Mouse (Mus musculus) forebrain, embryonic 12.5 days (tissue): ENCODE results near the gene Kcnip1. TPM values are rescaled to one million over a fixed set of nuclear protein-coding genes. Genes with fewer than 3 reads are reported as not detected.

Experiments
- ATAC-seq: fragments of 200-750 bp; cut with Nextera tagmentation; 2 replicates; pipeline ENCODE4 v1.8.0; 2017; ENCODE audit warnings: moderate TSS enrichment; ENCODE audit not compliant: low FRiP score
- H3K27ac ChIP-seq: fragments of 300-500 bp; sonication (generic); 2 replicates; pipeline ENCODE4 v1.5.1; 2016; ENCODE audit warnings: mild to moderate bottlenecking
- H3K27me3 ChIP-seq: fragments of 300-500 bp; sonication (generic); 2 replicates; pipeline ENCODE4 v1.6.1; 2016; ENCODE audit warnings: mild to moderate bottlenecking
- H3K36me3 ChIP-seq: fragments of 300-500 bp; sonication (generic); replicated peaks from 2 replicates; pipeline ENCODE4 v1.6.1; 2016; ENCODE audit warnings: mild to moderate bottlenecking
- H3K4me1 ChIP-seq: fragments of 300-500 bp; sonication (generic); 2 replicates; pipeline ENCODE4 v1.6.1; 2016
- H3K4me2 ChIP-seq: fragments of 300-500 bp; sonication (generic); 2 replicates; pipeline ENCODE4 v1.6.1; 2016; ENCODE audit warnings: mild to moderate bottlenecking, moderate library complexity
- H3K4me3 ChIP-seq: fragments of 300-500 bp; sonication (generic); replicated peaks from 2 replicates; pipeline ENCODE4 v1.5.1; 2016; ENCODE audit warnings: mild to moderate bottlenecking
- H3K9ac ChIP-seq: fragments of 300-500 bp; sonication (generic); 2 replicates; pipeline ENCODE4 v1.6.1; 2016; ENCODE audit warnings: mild to moderate bottlenecking
- H3K9me3 ChIP-seq: fragments of 300-500 bp; sonication (generic); 2 replicates; pipeline ENCODE4 v1.6.1; 2016
- WGBS: fragments of 180-500 bp; shearing (Covaris S2); methylation state at CpG from one replicate; pipeline ENCODE4 v1.1.7; 2016; 5-methylcytosine and 5-hydroxymethylcytosine counted together
- polyA plus RNA-seq: library from polyadenylated mRNA; unstranded; fragments of >200 nt; fragmentation: Nextera tagmentation; extraction: Ambion mirVana; gene quantifications from 2 replicates; pipeline ENCODE4 v1.2.1, GENCODE M21; 2016

Gene Kcnip1
- polyA plus RNA-seq, 1 experiment from 2014 or later: 16.3 TPM

GRCm38 (mm10) chr11:33910982-33911381 lies 82.0 kb downstream of the Kcnip1 start:
- 0 out of 2 replicates have a peak, but pooled peaks cover 5% of the 10 kb centered on the region for H3K27me3 ChIP-seq
- ATAC-seq: no peak
- H3K36me3 ChIP-seq: no peaks in the 10 kb centered on the region
- H3K27ac ChIP-seq: no peak overlapping the region
- H3K4me2 ChIP-seq: no peak overlapping the region
- 41% methylated on average over 7 of the region's 7 CpGs for WGBS
- no peak overlapping the region for H3K4me3 ChIP-seq
- peaks cover 12% of the 10 kb centered on the region for H3K4me1 ChIP-seq
- no peaks in the 10 kb centered on the region for H3K9me3 ChIP-seq
- H3K9ac ChIP-seq: no peak overlapping the region

- no peak overlapping the region for H3K4me2 ChIP-seq
Observed at GRCm38 (mm10) chr11:33908360-33909175, 84.4 kb downstream of the Kcnip1 start.

GRCm38 (mm10) chr11:33903494-33903893 lies 89.5 kb downstream of the Kcnip1 start:
- no peaks in the 10 kb centered on the region for H3K4me1 ChIP-seq
- no peak overlapping the region for H3K9ac ChIP-seq
- H3K9me3 ChIP-seq: no peaks in the 10 kb centered on the region
- ATAC-seq: no peak
- no peak overlapping the region for H3K4me2 ChIP-seq
- no peak overlapping the region for H3K4me3 ChIP-seq
- no peak overlapping the region for H3K27ac ChIP-seq
- no peaks in the 10 kb centered on the region for H3K36me3 ChIP-seq
- H3K27me3 ChIP-seq: no peaks in the 10 kb centered on the region
- 68% methylated on average over 6 of the region's 6 CpGs for WGBS

More at GRCm38 (mm10) chr11:33908360-33909175, 84.4 kb downstream of the Kcnip1 start:
- no peak for ATAC-seq
- no peak overlapping the region for H3K27ac ChIP-seq
- H3K9me3 ChIP-seq: no peaks in the 10 kb centered on the region
- H3K9ac ChIP-seq: no peak overlapping the region
- no peaks in the 10 kb centered on the region for H3K36me3 ChIP-seq
- H3K4me1 ChIP-seq: peaks cover 8% of the 10 kb centered on the region
- WGBS: 68% methylated on average over 4 of the region's 4 CpGs
- H3K4me3 ChIP-seq: no peak overlapping the region
- no peaks in the 10 kb centered on the region for H3K27me3 ChIP-seq

GRCm38 (mm10) chr11:33902377-33902776 lies 90.6 kb downstream of the Kcnip1 start:
- Histone ChIP-seq H3K4me1 (no peaks in the 10 kb centered on the region), H3K27me3 (no peaks in the 10 kb centered on the region), H3K9me3 (no peaks in the 10 kb centered on the region), H3K9ac (no peak overlapping the region), H3K27ac (no peak overlapping the region), H3K4me2 (no peak overlapping the region), H3K4me3 (no peak overlapping the region), H3K36me3 (no peaks in the 10 kb centered on the region)
- WGBS: 90% methylated on average over 10 of the region's 10 CpGs
- no peak for ATAC-seq

GRCm38 (mm10) chr11:33901783-33902182 lies 91.2 kb downstream of the Kcnip1 start:
- Histone ChIP-seq H3K4me1 (no peaks in the 10 kb centered on the region), H3K9ac (no peak overlapping the region), H3K27me3 (no peaks in the 10 kb centered on the region), H3K36me3 (no peaks in the 10 kb centered on the region), H3K4me3 (no peak overlapping the region), H3K9me3 (no peaks in the 10 kb centered on the region), H3K27ac (no peak overlapping the region), H3K4me2 (no peak overlapping the region)
- no peak for ATAC-seq
- 76% methylated on average over 2 of the region's 2 CpGs for WGBS

GRCm38 (mm10) chr11:33891084-33891483 lies 101.9 kb downstream of the Kcnip1 start:
- no peak for ATAC-seq
- WGBS: 86% methylated on average over 4 of the region's 4 CpGs
- H3K9me3 ChIP-seq: no peaks in the 10 kb centered on the region

GRCm38 (mm10) chr11:33890382-33890781 lies 102.6 kb downstream of the Kcnip1 start:
- WGBS: 55% methylated on average over 2 of the region's 2 CpGs
- H3K36me3 ChIP-seq: no peaks in the 10 kb centered on the region

More at GRCm38 (mm10) chr11:33891084-33891483, 101.9 kb downstream of the Kcnip1 start:
- Histone ChIP-seq H3K4me3 (no peak overlapping the region), H3K27me3 (no peaks in the 10 kb centered on the region), H3K4me1 (no peaks in the 10 kb centered on the region), H3K27ac (no peak overlapping the region), H3K9ac (no peak overlapping the region), H3K36me3 (no peaks in the 10 kb centered on the region), H3K4me2 (no peak overlapping the region)

GRCm38 (mm10) chr11:33887660-33888059 lies 105.3 kb downstream of the Kcnip1 start:
- H3K9me3 ChIP-seq: no peaks in the 10 kb centered on the region
- ATAC-seq: no peak
- H3K4me1 ChIP-seq: no peaks in the 10 kb centered on the region
- H3K27ac ChIP-seq: no peak overlapping the region
- H3K9ac ChIP-seq: no peak overlapping the region
- no peak overlapping the region for H3K4me2 ChIP-seq
- WGBS: 88% methylated on average over 3 of the region's 3 CpGs
- no peaks in the 10 kb centered on the region for H3K27me3 ChIP-seq
- H3K36me3 ChIP-seq: no peaks in the 10 kb centered on the region
- no peak overlapping the region for H3K4me3 ChIP-seq

More at GRCm38 (mm10) chr11:33890382-33890781, 102.6 kb downstream of the Kcnip1 start:
- no peak overlapping the region for H3K4me3 ChIP-seq
- no peaks in the 10 kb centered on the region for H3K27me3 ChIP-seq
- no peaks in the 10 kb centered on the region for H3K4me1 ChIP-seq
- H3K27ac ChIP-seq: no peak overlapping the region
- no peak for ATAC-seq
- no peak overlapping the region for H3K4me2 ChIP-seq
- H3K9ac ChIP-seq: no peak overlapping the region
- no peaks in the 10 kb centered on the region for H3K9me3 ChIP-seq

GRCm38 (mm10) chr11:33885981-33886380 lies 107.0 kb downstream of the Kcnip1 start:
- Histone ChIP-seq H3K36me3 (no peaks in the 10 kb centered on the region), H3K4me2 (no peak overlapping the region), H3K4me3 (no peak overlapping the region), H3K4me1 (no peaks in the 10 kb centered on the region), H3K27me3 (no peaks in the 10 kb centered on the region), H3K9ac (no peak overlapping the region), H3K9me3 (no peaks in the 10 kb centered on the region), H3K27ac (no peak overlapping the region)
- WGBS: 93% methylated on average over 4 of the region's 4 CpGs
- no peak for ATAC-seq

GRCm38 (mm10) chr11:33882731-33883328 lies 110.1 kb downstream of the Kcnip1 start:
- no peak overlapping the region for H3K27ac ChIP-seq
- 83% methylated on average over 5 of the region's 5 CpGs for WGBS
- no peak overlapping the region for H3K9ac ChIP-seq
- H3K36me3 ChIP-seq: no peaks in the 10 kb centered on the region
- no peak for ATAC-seq
- no peaks in the 10 kb centered on the region for H3K9me3 ChIP-seq
- no peaks in the 10 kb centered on the region for H3K4me1 ChIP-seq
- H3K27me3 ChIP-seq: no peaks in the 10 kb centered on the region
- no peak overlapping the region for H3K4me3 ChIP-seq
- no peak overlapping the region for H3K4me2 ChIP-seq

GRCm38 (mm10) chr11:33874925-33875324 lies 118.0 kb downstream of the Kcnip1 start:
- ATAC-seq: no peak
- peaks cover 15% of the 10 kb centered on the region; the same call in 1 of the 2 replicates for H3K4me1 ChIP-seq
- no peak overlapping the region for H3K27ac ChIP-seq
- H3K4me2 ChIP-seq: no peak overlapping the region
- no peak overlapping the region for H3K4me3 ChIP-seq
- no peak overlapping the region for H3K9ac ChIP-seq
- H3K9me3 ChIP-seq: peaks cover 8% of the 10 kb centered on the region
- no peaks in the 10 kb centered on the region for H3K36me3 ChIP-seq
- H3K27me3 ChIP-seq: no peaks in the 10 kb centered on the region

- Histone ChIP-seq H3K4me2 (no peak overlapping the region), H3K27ac (no peak overlapping the region), H3K36me3 (no peaks in the 10 kb centered on the region)
Observed at GRCm38 (mm10) chr11:33873071-33873781, 119.7 kb downstream of the Kcnip1 start.

More at GRCm38 (mm10) chr11:33873071-33873781, 119.7 kb downstream of the Kcnip1 start:
- Histone ChIP-seq H3K4me1 (peaks cover 15% of the 10 kb centered on the region; the same call in 1 of the 2 replicates), H3K9me3 (peaks cover 8% of the 10 kb centered on the region), H3K4me3 (no peak overlapping the region), H3K9ac (no peak overlapping the region), H3K27me3 (no peaks in the 10 kb centered on the region)
- peak; percentile 76; the same call in 1 of the 2 replicates for ATAC-seq
- 69% methylated on average over 10 of the region's 10 CpGs for WGBS
